Mouse (Mus musculus) common myeloid progenitor, adult 5-6 weeks (primary cell): ENCODE data around the gene Cldn4. TPM values are rescaled to one million over a fixed set of nuclear protein-coding genes. Genes with fewer than 3 reads are reported as not detected.
"Not testable (repeated sequence)": the region's sequence is repeated elsewhere in the genome, so short reads cannot be mapped to it uniquely, and the experiment has no call there.

Experiments used
- ATAC-seq: replicated peaks from 2 replicates; pipeline ENCODE4 v1.8.0; 2016; ENCODE audit warnings: low read depth, mild to moderate bottlenecking, moderate TSS enrichment, inconsistent platforms; ENCODE audit not compliant: poor library complexity, severe bottlenecking
- total RNA-seq: library from RNA; stranded (forward); fragments of 200-1000, 187-1606 nt; gene quantifications from 2 replicates; pipeline ENCODE4 v1.2.3, GENCODE M21; 2017

The Cldn4 gene
- total RNA-seq, 1 experiment from 2014 or later: not detected

DNA sequence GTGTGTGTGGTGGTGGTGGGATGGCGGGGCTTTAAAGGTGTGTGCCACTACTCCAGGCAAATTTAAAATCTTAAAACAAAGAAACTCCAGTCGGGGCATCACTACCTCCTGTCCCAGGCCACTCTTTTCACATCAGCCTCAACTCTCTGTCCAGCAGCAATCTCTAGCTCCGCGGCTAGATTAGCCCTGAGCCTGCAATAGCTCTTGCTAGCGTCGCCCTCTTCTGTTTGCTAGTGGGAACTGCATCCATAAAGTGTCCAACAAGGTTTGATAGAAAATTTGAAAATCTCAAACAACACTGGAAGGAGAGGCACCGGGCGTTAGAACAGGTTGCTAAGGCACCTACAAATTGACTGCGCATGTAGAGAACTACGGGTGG, 18.7 kb upstream of the Cldn4 start:
- peak; percentile 70 for ATAC-seq

DNA sequence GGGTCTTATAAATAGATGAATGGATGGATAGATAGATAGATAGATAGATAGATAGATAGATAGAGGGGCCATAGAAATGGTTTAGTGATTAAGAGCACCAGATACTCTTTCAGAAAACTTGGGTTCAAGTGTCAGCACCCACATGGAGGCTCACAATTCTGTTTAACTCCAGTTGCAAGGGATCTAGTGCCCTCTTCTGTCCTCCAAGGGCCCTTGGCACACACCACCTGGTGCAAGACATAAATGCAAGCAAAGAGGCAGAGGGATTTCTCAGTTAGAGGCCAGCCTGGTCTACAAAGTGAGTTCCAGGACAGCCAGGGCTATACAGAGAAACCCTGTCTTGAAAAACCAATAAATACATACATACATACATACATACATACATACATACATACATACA, 17.9 kb upstream of the Cldn4 start:
- ATAC-seq: not testable (repeated sequence)

DNA sequence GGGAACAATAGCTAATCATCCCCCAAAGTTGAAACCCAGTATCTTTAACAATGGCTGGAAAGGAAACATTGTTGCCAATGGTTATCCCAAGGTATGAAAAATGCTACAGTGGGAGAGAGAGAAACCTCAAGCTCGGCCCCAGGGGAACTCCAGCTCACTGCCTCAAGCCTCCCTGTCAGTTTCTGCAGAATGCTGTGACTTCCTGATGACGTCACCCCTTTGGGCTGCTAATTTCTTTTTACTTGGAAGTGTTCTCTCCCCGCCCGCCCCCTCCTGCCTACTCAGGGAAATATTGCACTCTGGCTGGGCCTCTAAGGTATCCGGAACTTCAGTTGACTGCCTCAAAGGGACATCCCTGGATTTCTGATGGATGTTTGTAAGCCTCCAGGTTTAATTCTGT, 16.8 kb upstream of the Cldn4 start:
- ATAC-seq: no peak

DNA sequence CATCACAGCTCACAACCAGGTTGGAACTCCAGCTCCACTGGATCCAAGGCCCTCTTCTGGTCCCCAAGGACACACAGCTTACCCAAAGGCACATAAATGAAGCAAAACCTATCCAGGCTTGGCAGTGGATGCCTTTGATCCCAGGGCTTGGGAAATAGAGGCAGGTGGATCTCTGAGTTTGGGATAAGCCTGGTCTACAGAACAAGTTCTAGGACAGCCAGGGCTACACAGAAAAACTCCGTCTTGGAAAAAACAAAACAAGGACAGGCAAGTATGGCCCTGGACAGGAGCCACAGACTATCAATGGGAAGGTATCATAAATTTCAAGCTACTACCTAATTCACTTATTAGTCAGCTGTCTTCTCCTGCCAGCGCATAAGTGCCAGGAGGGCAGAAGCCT, 14.8 kb upstream of the Cldn4 start:
- no peak for ATAC-seq

DNA sequence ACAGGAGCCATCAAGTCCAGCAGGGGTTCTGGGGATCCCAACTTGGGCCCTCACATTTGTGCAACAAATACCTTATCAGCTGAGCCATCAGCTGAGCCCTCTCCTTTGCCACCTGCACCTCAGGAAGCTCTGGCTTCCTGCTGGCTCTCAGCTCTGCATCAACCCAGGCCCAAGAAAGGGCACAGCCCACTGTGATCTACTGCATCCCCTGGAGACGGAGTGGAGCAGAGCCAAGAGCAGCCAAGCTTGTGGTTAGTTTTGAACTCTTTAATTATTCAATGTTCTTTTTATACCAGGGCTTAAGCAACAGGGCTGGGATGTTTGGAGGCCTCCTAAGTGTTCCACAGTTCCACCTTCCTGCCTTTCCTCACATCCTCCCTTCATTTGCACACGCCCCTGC, 13.7 kb upstream of the Cldn4 start:
- peak; percentile 53 for ATAC-seq

DNA sequence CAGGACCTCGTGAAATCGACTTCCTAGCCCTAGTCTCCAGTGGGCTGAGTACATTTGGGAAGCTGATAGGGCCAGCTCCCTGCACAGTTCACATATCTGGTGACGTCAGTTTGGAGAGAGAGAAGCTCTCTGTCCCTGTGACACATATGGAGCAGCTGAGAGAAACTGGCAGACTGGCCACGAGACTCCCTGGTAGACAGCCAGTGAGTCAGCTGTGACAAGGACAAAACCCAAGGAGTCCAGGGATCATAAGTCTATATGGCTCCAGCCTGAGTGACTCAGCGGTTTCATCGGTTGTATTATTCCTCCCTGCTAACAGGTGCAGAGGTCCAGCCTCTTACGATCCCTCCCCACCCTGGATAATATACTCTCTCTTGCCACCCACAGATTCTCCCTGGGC, 12.4 kb upstream of the Cldn4 start:
- peak; percentile 30 for ATAC-seq

DNA sequence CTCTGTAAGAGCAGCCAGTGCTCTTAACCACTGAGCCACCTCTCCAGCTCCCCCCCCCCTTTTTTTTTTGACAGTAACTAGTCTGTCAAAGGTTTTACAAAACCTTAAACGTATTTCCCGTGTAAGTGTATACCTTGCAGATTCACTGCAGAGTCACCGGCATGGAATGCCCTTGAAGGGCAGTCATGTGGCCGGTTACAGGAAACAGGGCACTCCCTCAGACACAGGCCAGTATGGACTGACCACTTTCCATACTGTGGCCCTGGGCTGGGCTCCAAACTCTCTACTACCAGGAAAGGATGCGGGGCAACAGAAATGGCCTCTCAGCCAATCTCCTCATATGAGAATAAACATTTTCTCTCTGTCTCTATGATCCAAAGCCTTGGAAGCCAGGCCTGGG, 8.8 kb upstream of the Cldn4 start:
- ATAC-seq: no peak

DNA sequence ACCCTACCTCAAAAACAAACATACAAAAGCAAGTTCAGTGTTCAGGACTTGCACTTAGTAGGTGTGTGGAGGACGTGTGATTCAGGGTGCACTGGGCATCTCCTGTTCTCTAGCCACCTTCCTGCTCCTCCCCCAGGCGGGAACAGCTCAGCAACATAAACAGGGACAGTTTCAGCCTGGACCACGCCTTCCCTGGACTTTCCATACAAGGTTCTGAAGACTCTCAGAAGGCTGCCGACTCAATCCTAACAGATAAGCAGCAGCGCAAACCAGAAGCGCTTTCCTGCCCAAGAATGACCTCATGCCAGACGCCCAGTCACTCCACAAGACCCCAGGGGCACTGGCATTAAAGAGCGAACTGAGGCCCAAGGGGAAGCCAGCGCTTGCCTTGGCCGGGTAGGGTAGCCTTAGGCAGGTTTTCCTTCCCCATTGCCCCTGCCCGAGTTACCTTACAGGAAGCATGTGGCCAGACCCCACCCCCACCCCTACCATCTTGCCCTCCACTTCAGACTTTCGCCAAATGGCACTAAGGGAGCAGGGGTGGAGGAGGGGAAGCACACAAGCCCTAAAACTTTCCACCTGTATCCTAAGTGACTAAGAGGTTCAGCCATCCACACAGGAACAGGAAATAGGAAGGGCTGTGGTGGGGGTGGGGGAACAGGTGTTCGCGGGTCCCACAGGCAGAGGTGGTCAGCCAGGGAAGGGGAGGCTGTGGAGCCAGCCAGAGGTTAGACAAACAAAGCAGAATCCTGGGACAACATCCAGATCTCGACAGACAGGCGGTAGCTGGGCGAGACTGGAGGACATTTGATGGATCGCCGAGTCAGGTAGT, 4.5 kb upstream of the Cldn4 start:
- peak; percentile 71 for ATAC-seq

DNA sequence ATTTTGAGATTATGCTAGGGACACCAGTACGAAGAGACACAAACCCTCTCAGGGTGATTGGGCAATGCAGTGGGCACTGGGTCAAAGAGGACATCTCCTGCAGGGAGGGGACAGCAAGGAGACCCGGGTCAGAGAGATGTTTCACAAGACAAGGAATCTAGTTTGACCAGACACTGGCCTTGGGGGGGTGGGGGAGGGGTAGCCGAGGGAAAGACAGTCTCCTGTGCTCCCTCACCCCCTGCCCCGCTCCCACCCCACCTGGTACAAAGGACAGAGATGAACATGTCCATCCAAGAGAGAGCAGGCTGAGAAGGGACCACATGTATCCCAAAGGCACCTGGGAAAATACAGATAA, 1.3 kb upstream of the Cldn4 start:
- no peak for ATAC-seq

DNA sequence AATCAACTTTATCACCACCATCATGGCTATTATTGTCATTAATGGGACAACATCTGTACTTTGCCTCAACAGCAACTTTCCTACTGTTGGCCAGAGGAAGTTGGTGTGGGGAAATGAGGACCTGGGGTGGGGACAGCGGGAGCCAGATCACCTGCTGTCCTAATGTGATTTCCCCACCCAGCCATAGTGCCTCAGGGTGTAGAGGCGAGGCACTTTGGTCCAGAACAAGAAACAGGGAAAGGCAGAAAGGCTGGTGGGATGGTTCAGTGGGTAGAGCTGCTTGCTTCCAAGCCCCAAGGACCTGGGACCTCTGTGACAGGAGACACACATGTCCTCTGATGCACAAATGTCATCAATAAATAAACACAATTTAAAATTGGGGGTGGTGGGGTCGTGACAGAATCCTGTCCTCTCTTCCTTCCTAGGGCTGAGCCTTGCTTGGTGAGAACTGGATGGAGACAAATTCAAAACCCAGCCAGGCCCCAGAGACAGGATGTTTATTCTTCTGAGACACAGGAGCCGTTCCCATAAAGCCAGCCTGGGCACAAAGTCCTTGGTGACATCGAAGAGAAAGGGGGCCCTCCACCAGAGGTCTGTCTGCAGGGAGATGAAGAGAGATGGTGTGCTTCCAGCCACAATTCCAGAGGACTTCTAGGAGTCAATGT, 818 bp upstream of the Cldn4 start:
- no peak for ATAC-seq

DNA sequence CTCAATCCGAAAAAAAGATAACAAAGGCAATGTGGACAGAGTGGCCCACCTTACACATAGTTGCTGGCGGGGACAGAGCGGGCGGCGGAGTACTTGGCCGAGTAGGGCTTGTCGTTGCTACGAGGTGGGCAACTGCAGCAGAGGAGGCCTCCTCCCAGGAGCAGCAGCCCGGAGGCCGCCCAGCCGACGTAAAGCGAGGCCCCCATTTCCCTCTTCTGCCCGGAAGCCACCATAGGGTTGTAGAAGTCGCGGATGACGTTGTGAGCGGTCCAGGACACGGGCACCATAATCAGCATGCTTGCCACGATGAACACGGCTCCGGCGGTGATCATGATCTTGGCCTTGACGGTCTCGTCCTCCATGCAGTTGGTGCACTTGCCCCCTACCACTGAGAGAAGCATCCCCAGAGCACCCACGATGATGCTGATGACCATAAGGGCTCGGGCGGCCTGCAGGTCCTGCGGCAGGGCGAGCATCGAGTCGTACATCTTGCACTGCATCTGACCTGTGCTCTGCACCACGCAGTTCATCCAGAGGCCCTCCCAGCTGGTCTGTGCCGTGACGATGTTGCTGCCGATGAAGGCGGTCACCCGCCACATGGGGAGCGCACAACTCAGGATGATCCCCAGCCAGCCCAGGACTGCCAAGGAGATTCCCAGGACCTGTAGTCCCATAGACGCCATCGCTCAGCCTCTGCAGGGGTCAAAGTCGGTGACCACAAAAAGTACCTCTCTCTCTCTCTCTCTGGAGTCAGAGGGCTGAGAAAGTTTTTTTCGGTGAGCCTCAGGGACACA, 474 bp downstream of the Cldn4 start:
- no peak for ATAC-seq

DNA sequence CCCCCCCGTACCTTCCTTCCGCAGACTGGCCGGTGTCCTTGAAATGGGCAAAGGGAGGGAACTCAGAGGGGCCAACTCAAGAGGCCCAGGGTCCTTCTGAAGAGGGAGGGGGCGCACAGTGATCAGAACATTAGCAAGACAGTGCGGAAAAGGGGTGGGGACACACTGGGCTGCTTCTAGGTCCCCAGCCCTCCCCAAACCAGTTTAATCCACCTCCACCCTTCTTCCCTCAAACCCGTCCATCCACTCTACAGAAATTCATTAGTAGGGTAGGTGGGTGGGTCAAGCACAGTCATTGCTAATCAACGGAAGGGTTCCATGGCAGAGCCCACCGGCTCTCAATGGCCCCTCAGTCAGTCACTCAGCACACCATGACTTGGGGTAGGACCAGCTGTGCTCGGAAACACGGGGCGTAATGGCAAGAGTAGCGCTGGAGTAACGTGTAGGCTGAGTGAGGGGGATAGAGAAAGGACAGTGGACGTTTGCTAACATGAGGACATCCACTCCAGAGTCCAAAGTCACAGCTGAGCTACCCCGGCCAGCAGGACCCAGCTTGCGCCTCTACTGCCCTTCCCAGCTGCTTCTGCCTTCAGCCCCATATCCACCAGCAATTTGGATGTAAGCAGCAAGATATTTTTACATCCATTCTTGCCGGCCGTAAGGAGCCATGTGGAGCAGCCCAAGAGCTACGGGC, 1.3 kb downstream of the Cldn4 start:
- ATAC-seq: no peak

DNA sequence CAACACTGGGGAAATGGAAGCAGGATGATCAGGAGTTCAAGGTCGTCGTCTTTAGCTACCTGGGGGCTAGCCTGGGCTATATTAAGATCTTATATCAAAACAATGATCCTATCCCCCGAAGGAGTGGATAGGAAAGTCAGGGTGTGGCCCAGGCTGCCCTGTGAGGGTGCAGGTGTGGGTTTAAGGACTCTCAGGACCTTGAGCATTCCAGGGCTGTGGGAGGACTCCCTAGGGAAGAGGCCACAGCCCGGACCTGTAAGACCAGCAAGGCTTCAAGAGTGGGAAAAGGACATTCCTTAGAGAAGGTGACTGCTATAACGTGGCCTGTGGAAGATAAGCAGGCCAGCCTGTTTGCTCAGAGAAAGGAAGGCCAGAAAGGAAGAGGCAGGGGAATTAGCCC, 2.6 kb downstream of the Cldn4 start:
- ATAC-seq: no peak

DNA sequence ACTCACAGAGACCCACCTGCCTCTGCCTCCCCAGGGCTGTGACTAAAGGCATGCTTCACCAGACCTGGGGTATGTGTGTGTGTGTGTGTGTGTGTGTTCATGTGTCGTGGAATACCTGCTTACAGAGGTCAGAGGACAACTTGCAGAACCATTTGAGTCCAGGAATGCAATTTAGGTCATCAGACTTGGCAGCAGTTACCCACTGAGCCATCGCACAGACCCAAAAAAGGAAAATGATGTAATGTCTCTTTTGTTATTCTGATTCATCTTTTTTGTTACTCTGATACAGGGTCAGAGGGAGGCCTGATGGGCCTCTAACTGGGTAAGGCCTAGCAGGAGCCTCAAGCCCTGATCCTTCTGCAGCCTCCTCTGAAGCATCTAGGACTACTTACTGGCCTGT, 4.0 kb downstream of the Cldn4 start:
- ATAC-seq: no peak

DNA sequence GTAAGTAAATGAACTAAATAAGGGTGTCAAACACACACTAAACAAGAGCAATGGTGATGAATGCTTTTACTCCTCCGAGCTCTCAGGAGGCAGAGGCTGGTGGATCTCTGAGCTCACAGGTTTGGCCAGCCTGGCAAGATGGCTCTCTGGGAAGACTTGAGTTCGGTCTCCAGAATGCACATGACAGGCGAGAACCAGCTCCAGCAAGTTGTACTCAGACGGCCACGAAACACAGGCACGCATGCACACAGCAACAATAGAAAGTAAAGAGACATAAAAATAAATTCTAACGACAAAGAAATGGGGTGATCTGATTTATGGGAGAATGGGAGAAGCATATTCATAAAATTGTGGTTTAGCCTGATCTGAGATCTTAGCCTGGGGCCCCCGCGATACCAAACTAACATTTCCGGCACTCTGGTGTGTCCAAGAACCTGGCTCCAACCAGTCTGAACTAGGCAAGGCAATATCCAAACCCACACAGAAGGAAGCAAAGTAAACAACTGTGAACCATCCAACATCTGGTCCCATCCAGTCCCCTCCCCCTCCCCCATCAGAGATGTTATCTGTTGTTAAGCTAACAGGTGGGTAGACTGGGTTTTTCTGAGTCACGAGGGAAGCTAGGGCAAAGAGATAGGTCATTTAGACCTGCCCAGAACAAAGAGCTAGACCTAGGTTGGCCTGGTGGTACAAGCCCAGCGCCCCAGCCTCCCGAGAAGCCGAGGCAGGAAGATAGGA, 5.1 kb downstream of the Cldn4 start:
- no peak for ATAC-seq

DNA sequence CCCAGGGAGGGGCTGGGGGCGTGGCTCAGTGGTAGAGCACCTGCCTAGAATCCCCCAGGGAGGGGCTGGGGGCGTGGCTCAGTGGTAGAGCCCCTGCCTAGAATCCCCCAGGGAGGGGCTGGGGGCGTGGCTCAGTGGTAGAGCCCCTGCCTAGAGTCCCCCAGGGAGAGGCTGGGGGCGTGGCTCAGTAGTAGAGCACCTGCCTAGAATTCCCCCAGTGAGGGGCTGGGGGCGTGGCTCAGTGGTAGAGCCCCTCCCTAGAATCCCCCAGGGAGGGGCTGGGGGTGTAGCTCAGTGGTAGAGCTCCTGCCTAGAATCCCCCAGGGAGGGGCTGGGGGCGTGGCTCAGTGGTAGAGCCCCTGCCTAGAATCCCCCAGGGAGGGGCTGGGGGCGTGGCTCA, 7.2 kb downstream of the Cldn4 start:
- ATAC-seq: not testable (repeated sequence)

DNA sequence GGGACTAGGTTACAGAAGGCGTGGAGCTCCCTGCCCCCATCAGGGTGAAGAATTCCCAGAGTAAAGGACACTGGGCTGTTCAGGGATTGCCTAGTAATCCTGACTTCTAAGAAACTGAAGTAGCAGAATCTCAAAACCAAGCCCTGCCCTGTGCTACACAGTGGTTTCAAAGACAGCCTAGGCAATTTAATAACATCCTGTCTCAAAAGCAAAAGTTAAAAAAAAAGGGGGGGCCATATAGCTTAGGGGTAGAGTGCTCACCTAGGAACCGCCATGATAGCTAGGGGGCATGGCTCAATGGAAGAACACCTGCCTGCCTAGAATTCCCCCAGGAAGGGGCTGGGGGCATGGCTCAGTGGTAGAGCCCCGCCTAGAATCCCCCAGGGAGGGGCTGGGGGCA, 7.7 kb downstream of the Cldn4 start:
- no peak for ATAC-seq

DNA sequence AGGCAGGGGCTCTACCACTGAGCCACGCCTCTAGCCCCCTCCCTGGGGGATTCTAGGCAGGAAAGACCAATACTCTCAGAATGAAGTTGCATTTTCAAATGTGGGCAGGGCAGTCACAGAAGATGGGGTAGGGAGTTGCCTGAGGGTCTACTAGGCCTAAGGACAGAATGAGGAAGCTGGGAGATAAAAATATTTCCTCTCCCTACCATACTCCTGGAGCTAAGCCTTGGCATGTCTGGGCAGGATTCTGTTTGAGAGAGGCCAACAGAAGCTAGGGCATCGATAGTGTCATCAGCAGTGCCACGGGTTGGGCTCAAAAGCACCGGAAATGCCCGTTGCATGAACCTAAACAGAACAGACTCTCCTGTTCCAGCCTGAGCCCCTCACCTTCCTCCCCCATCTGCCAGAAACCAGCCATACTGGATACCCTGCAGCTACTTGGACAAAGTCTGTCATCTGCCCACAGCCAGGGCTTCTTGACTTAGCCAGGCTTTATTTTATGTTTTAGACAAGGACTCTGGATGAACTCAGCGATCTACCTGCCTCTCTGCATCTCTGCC, 10.0 kb downstream of the Cldn4 start:
- ATAC-seq: peak; percentile 27; the same call in 1 of the 2 replicates

DNA sequence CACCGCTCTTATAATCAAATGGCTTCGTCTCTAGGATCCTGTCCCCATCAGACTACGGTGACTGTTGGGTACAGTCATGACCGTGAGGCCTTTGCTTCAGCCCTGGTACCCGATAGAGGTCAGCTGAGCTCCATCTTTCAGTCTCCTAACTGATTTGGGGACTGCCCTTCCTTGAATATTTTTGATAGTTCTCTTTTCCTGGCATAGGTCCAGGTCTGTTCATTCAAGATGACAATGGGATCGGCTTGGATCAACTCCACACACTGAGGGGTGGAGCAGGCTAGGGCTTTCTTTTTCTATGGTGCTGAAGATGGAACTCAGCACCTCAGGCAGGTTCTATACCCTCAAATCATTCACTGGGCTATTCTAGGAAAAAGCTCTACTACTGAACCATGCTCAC, 10.7 kb downstream of the Cldn4 start:
- ATAC-seq: no peak

DNA sequence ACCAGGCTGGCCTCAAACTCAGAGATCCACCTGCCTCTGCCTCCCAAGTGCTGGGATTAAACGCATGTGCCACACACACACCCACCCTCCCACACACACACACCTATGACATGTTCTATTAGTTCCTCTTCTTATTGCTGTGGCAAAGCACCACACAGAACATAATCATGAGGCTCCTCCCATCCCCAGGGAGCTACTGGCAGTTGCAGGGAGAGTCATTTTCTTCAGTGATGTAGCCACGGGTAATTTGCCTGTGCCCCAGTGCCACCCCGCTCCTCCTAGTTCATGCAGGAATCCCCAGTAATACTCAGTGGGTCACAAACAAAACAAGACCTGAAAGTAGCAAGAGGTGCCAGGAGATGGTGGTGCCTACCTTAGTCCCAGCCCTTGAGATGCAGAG, 12.1 kb downstream of the Cldn4 start:
- no peak for ATAC-seq
